Mouse (Mus musculus) midbrain, embryonic 15.5 days (tissue): ENCODE measurements around the gene Eif4a2. TPM values are rescaled to one million over a fixed set of nuclear protein-coding genes. Genes with fewer than 3 reads are reported as not detected.
"Not testable (repeated sequence)": the region's sequence is repeated elsewhere in the genome, so short reads cannot be mapped to it uniquely, and the experiment has no call there.

Source experiments
- ATAC-seq: fragments of 200-750 bp; cut with Nextera tagmentation; replicated peaks from 2 replicates; pipeline ENCODE4 v1.8.0; 2017; ENCODE audit warnings: moderate TSS enrichment
- H3K27ac ChIP-seq: fragments of 300-500 bp; sonication (generic); 2 replicates; pipeline ENCODE4 v1.5.1; 2015; ENCODE audit warnings: mild to moderate bottlenecking, inconsistent platforms
- H3K27me3 ChIP-seq: fragments of 300-500 bp; sonication (generic); replicated peaks from 2 replicates; pipeline ENCODE4 v1.6.1; 2015; ENCODE audit warnings: inconsistent platforms
- H3K36me3 ChIP-seq: fragments of 300-500 bp; sonication (generic); replicated peaks from 2 replicates; pipeline ENCODE4 v1.6.1; 2015; ENCODE audit warnings: inconsistent platforms
- H3K4me1 ChIP-seq: fragments of 300-500 bp; sonication (generic); 2 replicates; pipeline ENCODE4 v1.6.1; 2015; ENCODE audit warnings: inconsistent platforms
- H3K4me2 ChIP-seq: fragments of 300-500 bp; sonication (generic); 2 replicates; pipeline ENCODE4 v1.6.1; 2015; ENCODE audit warnings: inconsistent platforms, mild to moderate bottlenecking, moderate library complexity
- H3K4me3 ChIP-seq: fragments of 300-500 bp; sonication (generic); 2 replicates; pipeline ENCODE4 v1.5.1; 2015; ENCODE audit warnings: mild to moderate bottlenecking, inconsistent platforms
- H3K9ac ChIP-seq: fragments of 300-500 bp; sonication (generic); 2 replicates; pipeline ENCODE4 v1.6.1; 2015; ENCODE audit warnings: mild to moderate bottlenecking, inconsistent platforms
- H3K9me3 ChIP-seq: fragments of 300-500 bp; sonication (generic); 2 replicates; pipeline ENCODE4 v1.6.1; 2016; ENCODE audit warnings: inconsistent platforms
- WGBS: fragments of 180-500 bp; shearing (Covaris S2); methylation state at CpG from one replicate; pipeline ENCODE4 v1.1.7; 2015; ENCODE audit warnings: mixed read lengths; 5-methylcytosine and 5-hydroxymethylcytosine counted together
- polyA plus RNA-seq: library from polyadenylated mRNA; unstranded; fragments of >200 nt; fragmentation: Nextera tagmentation; extraction: Ambion mirVana; gene quantifications from 2 replicates; pipeline ENCODE4 v1.2.1, GENCODE M21; 2015

Gene Eif4a2
- polyA plus RNA-seq, 1 experiment from 2014 or later, result 336 TPM

- not testable (repeated sequence) for ATAC-seq
- H3K4me1 ChIP-seq, result peaks cover 11% of the 10 kb centered on the region
These were observed 10.4 kb upstream of the Eif4a2 start for GRCm38 (mm10) chr16:23096886-23097285.

GRCm38 (mm10) chr16:23097290-23098104 is 9.7 kb upstream of the Eif4a2 start:
- H3K36me3 ChIP-seq, H3K9ac ChIP-seq, H3K4me2 ChIP-seq, H3K27me3 ChIP-seq, H3K9me3 ChIP-seq, H3K4me3 ChIP-seq, H3K27ac ChIP-seq, ATAC-seq: not testable (repeated sequence)
- WGBS, result 84% methylated on average over 8 of the region's 8 CpGs
- H3K4me1 ChIP-seq, result peaks cover 11% of the 10 kb centered on the region

More at GRCm38 (mm10) chr16:23096886-23097285, 10.4 kb upstream of the Eif4a2 start:
- not testable (repeated sequence) for H3K4me2 ChIP-seq, H3K9ac ChIP-seq, H3K36me3 ChIP-seq, H3K4me3 ChIP-seq, H3K9me3 ChIP-seq, H3K27me3 ChIP-seq, H3K27ac ChIP-seq
- 82% methylated on average over 1 of the region's 1 CpGs for WGBS

DNA sequence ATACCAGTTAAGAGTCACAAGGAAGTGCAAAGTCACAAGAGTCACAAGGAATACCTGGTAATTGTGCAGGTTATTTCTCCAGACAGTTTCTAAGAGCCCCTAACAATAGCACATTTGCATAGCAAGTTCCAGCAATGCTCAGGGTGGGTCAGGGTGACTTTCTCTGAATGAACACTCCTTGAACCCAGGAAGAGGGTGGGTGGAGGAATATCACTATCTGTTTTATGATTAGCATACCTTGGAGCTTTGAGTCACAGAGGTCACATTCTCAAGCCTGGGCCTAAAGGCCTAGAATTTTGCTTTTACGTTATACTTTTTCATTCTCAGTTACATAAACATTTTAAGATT is 9.2 kb upstream of the Eif4a2 start:
- H3K4me2 ChIP-seq, H3K4me3 ChIP-seq, H3K36me3 ChIP-seq, H3K27me3 ChIP-seq, H3K27ac ChIP-seq, H3K9me3 ChIP-seq, H3K9ac ChIP-seq, ATAC-seq: not testable (repeated sequence)
- peaks cover 11% of the 10 kb centered on the region for H3K4me1 ChIP-seq
- 93% methylated on average over 1 of the region's 1 CpGs for WGBS

DNA sequence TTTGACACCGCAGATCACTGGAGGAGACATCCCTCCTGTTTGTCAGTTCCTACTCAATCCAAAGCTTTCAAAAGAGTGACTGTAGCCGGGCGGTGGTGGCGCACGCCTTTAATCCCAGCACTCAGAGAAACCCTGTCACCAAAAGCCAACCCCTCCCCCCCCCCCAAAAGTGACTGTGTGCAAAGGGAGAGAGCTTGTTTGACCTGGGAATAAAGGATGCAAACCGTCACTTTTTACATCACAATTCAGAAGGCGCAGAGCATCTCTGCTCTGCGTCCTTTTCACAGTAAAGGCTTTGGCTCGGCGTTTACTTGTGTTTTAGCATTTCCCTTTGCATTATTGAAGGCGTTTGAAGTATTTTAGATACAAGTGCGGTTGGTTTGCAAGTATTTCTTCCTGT is 7.6 kb upstream of the Eif4a2 start:
- peak overlapping the region; percentile 58 for H3K4me2 ChIP-seq
- 2% methylated on average over 12 of the region's 12 CpGs for WGBS

DNA sequence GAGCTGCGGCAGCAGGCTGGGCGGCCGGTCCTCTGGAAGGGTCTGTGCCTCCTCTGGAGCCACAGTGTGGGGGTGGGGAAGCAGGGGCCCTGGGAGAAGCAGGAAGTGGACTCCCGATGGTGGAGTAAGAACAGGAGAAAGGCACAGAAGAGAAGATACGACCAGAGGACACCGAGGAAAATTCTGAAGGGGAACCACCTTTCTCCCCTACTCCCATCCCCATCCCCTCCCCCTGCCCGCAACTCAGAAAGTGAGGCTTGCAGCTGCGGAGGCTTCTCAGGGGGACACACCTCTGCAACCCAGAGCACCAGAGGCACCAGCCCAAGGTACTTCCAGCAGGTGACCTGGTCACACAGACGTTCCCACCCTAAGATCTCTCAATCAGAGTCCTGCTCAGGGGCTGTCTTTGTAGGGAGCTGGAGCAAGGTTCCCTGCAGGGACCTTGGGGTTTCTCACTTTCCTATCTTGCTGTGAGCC is 7.1 kb upstream of the Eif4a2 start:
- Histone ChIP-seq H3K36me3 (no peaks in the 10 kb centered on the region), H3K4me1 (peaks cover 11% of the 10 kb centered on the region), H3K27ac (no peak overlapping the region), H3K27me3 (peaks cover 12% of the 10 kb centered on the region), H3K4me2 (peak overlapping the region; percentile 58), H3K4me3 (peak overlapping the region; percentile 32), H3K9me3 (no peaks in the 10 kb centered on the region), H3K9ac (0 out of 2 replicates have a peak overlapping the region, but pooled peaks have one; percentile 21)
- 0% methylated on average over 7 of the region's 9 CpGs for WGBS
- peak; percentile 74 for ATAC-seq

More for the DNA sequence above, 7.6 kb upstream of the Eif4a2 start:
- Histone ChIP-seq H3K4me3 (peak overlapping the region; percentile 32), H3K9ac (0 out of 2 replicates have a peak overlapping the region, but pooled peaks have one; percentile 21), H3K36me3 (no peaks in the 10 kb centered on the region), H3K4me1 (peaks cover 11% of the 10 kb centered on the region), H3K9me3 (no peaks in the 10 kb centered on the region), H3K27ac (no peak overlapping the region), H3K27me3 (peaks cover 12% of the 10 kb centered on the region)
- 0 out of 2 replicates have a peak, but pooled peaks have one; percentile 22 for ATAC-seq

- Histone ChIP-seq H3K4me1 (peaks cover 11% of the 10 kb centered on the region), H3K27ac (no peak overlapping the region), H3K4me2 (peak overlapping the region; percentile 58), H3K27me3 (peaks cover 12% of the 10 kb centered on the region), H3K4me3 (no peak overlapping the region; the same call in 1 of the 2 replicates), H3K9me3 (no peaks in the 10 kb centered on the region), H3K9ac (0 out of 2 replicates have a peak overlapping the region, but pooled peaks have one; percentile 21), H3K36me3 (no peaks in the 10 kb centered on the region)
- 11% methylated on average over 10 of the region's 10 CpGs for WGBS
- peak; percentile 48; the same call in 1 of the 2 replicates for ATAC-seq
These were observed 6.6 kb upstream of the Eif4a2 start for GRCm38 (mm10) chr16:23100613-23101012.

- Histone ChIP-seq H3K27ac (no peak overlapping the region), H3K36me3 (no peaks in the 10 kb centered on the region), H3K4me2 (peak overlapping the region; percentile 23), H3K9ac (no peak overlapping the region), H3K9me3 (no peaks in the 10 kb centered on the region), H3K4me3 (no peak overlapping the region), H3K27me3 (peaks cover 12% of the 10 kb centered on the region), H3K4me1 (peaks cover 14% of the 10 kb centered on the region)
- no peak for ATAC-seq
- WGBS, result 20% methylated on average over 15 of the region's 15 CpGs
These were observed 4.8 kb upstream of the Eif4a2 start for GRCm38 (mm10) chr16:23102340-23103037.

GRCm38 (mm10) chr16:23103038-23103745 is 4.1 kb upstream of the Eif4a2 start:
- H3K4me2 ChIP-seq, result peak overlapping the region; percentile 23
- H3K9ac ChIP-seq, result no peak overlapping the region
- H3K9me3 ChIP-seq, result no peaks in the 10 kb centered on the region
- peaks cover 12% of the 10 kb centered on the region for H3K27me3 ChIP-seq
- 42% methylated on average over 17 of the region's 17 CpGs for WGBS
- H3K4me1 ChIP-seq, result peaks cover 14% of the 10 kb centered on the region
- H3K27ac ChIP-seq, result no peak overlapping the region
- H3K4me3 ChIP-seq, result no peak overlapping the region
- ATAC-seq, result no peak
- no peaks in the 10 kb centered on the region for H3K36me3 ChIP-seq

DNA sequence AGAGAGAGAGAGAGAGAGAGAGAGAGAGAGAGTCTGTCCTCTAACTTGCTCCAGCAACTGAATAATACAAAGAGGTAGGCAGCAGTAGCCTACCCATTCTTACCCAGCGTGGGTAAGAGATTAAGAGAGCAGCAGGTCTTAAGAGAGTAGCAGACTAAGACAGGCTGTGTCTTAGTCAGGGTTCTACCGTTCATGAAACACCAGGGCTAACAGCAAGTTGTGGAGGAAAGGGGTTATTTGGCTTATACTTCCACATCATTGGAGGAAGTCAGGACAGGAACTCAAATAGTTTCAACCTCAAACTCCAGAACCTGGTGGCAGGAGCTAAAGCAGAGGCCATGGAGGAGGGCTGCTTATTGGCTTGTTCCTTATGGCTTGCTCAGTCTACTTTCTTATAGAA is 3.4 kb upstream of the Eif4a2 start:
- Histone ChIP-seq H3K27ac (no peak overlapping the region), H3K27me3 (peaks cover 12% of the 10 kb centered on the region), H3K4me3 (no peak overlapping the region), H3K9me3 (no peaks in the 10 kb centered on the region), H3K4me1 (peaks cover 15% of the 10 kb centered on the region), H3K9ac (no peak overlapping the region), H3K36me3 (no peaks in the 10 kb centered on the region), H3K4me2 (no peak overlapping the region)
- 44% methylated on average over 2 of the region's 2 CpGs for WGBS
- no peak for ATAC-seq

DNA sequence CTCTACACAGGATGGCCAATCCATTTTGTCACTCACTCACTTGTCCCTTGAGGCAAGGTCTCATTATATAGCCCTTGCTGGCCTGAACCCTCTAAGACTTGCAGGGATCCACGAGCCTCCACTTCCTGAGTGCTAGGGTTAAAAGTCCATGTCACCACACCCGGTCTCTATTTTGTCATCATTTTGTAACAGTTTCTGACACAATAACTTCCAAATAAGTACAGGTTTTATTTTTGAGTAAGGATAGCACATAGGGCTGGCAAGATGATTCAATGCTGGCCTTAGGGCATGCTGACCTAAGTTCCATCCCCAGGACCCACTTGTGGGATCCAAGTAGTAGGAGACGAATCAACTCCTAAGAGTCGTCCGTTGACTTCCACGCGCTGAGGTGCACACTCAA is 1.1 kb upstream of the Eif4a2 start:
- Histone ChIP-seq H3K27me3 (0 out of 2 replicates have a peak, but pooled peaks cover 3% of the 10 kb centered on the region), H3K36me3 (peaks cover 12% of the 10 kb centered on the region), H3K9me3 (no peaks in the 10 kb centered on the region), H3K4me1 (peaks cover 27% of the 10 kb centered on the region), H3K4me2 (no peak overlapping the region), H3K4me3 (no peak overlapping the region), H3K27ac (no peak overlapping the region), H3K9ac (no peak overlapping the region)
- 81% methylated on average over 7 of the region's 7 CpGs for WGBS
- no peak for ATAC-seq

- Histone ChIP-seq H3K36me3 (peaks cover 31% of the 10 kb centered on the region), H3K9ac (peak overlapping the region; percentile 100), H3K27me3 (0 out of 2 replicates have a peak, but pooled peaks cover 3% of the 10 kb centered on the region), H3K4me2 (peak overlapping the region; percentile 85), H3K9me3 (no peaks in the 10 kb centered on the region), H3K27ac (peak overlapping the region; percentile 98), H3K4me3 (peak overlapping the region; percentile 91), H3K4me1 (peaks cover 47% of the 10 kb centered on the region)
- peak; percentile 92 for ATAC-seq
- under 1% methylated on average over 52 of the region's 52 CpGs for WGBS
These were observed 909 bp downstream of the Eif4a2 start for GRCm38 (mm10) chr16:23107946-23108759.
